Mouse (Mus musculus) midbrain, embryonic 12.5 days (tissue): ENCODE results near the gene Wnt3a. TPM values are rescaled to one million over a fixed set of nuclear protein-coding genes. Genes with fewer than 3 reads are reported as not detected.

Experiments
- ATAC-seq: fragments of 200-750 bp; cut with Nextera tagmentation; 2 replicates; pipeline ENCODE4 v1.8.0; 2017; ENCODE audit warnings: low read depth, moderate TSS enrichment, moderate library complexity; ENCODE audit not compliant: low FRiP score
- H3K27ac ChIP-seq: fragments of 300-500 bp; sonication (generic); replicated peaks from 2 replicates; pipeline ENCODE4 v1.5.1; 2016; ENCODE audit warnings: mild to moderate bottlenecking
- H3K27me3 ChIP-seq: fragments of 300-500 bp; sonication (generic); 2 replicates; pipeline ENCODE4 v1.6.1; 2016; ENCODE audit warnings: mild to moderate bottlenecking
- H3K36me3 ChIP-seq: fragments of 300-500 bp; sonication (generic); 2 replicates; pipeline ENCODE4 v1.6.1; 2016
- H3K4me1 ChIP-seq: fragments of 300-500 bp; sonication (generic); 2 replicates; pipeline ENCODE4 v1.6.1; 2016
- H3K4me2 ChIP-seq: fragments of 300-500 bp; sonication (generic); replicated peaks from 2 replicates; pipeline ENCODE4 v1.6.1; 2016; ENCODE audit warnings: mild to moderate bottlenecking, moderate library complexity
- H3K4me3 ChIP-seq: fragments of 300-500 bp; sonication (generic); 2 replicates; pipeline ENCODE4 v1.5.1; 2016; ENCODE audit warnings: mild to moderate bottlenecking
- H3K9ac ChIP-seq: fragments of 300-500 bp; sonication (generic); replicated peaks from 2 replicates; pipeline ENCODE4 v1.6.1; 2016; ENCODE audit warnings: mild to moderate bottlenecking, moderate library complexity
- H3K9me3 ChIP-seq: fragments of 300-500 bp; sonication (generic); 2 replicates; pipeline ENCODE4 v1.6.1; 2016; ENCODE audit warnings: mild to moderate bottlenecking
- WGBS: fragments of 180-500 bp; shearing (Covaris S2); methylation state at CpG from one replicate; pipeline ENCODE4 v1.1.7; 2016; 5-methylcytosine and 5-hydroxymethylcytosine counted together
- polyA plus RNA-seq: library from polyadenylated mRNA; unstranded; fragments of >200 nt; fragmentation: Nextera tagmentation; extraction: Ambion mirVana; gene quantifications from 2 replicates; pipeline ENCODE4 v1.2.1, GENCODE M21; 2016

The Wnt3a gene
- polyA plus RNA-seq, 1 experiment from 2014 or later = 2.0 TPM

- Histone ChIP-seq H3K9me3 (no peaks in the 10 kb centered on the region), H3K27me3 (peaks cover 20% of the 10 kb centered on the region; the same call in 1 of the 2 replicates), H3K4me2 (no peak overlapping the region), H3K9ac (no peak overlapping the region), H3K36me3 (no peaks in the 10 kb centered on the region), H3K4me3 (no peak overlapping the region), H3K27ac (no peak overlapping the region), H3K4me1 (no peaks in the 10 kb centered on the region)
- no peak for ATAC-seq
- WGBS = 82% methylated on average over 3 of the region's 3 CpGs
Observed at GRCm38 (mm10) chr11:59322988-59323387, 32.4 kb upstream of the Wnt3a start.

- 62% methylated on average over 6 of the region's 6 CpGs for WGBS
- peaks cover 75% of the 10 kb centered on the region for H3K27me3 ChIP-seq
- no peak overlapping the region for H3K27ac ChIP-seq
- H3K4me2 ChIP-seq = no peak overlapping the region
- H3K9ac ChIP-seq = no peak overlapping the region
- no peaks in the 10 kb centered on the region for H3K36me3 ChIP-seq
- no peaks in the 10 kb centered on the region for H3K9me3 ChIP-seq
- H3K4me1 ChIP-seq = peaks cover 12% of the 10 kb centered on the region
- H3K4me3 ChIP-seq = no peak overlapping the region
- no peak for ATAC-seq
Observed at GRCm38 (mm10) chr11:59316517-59316916, 26.0 kb upstream of the Wnt3a start.

GRCm38 (mm10) chr11:59313944-59314343 lies 23.4 kb upstream of the Wnt3a start:
- Histone ChIP-seq H3K27ac (no peak overlapping the region), H3K4me1 (peaks cover 24% of the 10 kb centered on the region), H3K4me3 (no peak overlapping the region), H3K27me3 (peaks cover 90% of the 10 kb centered on the region), H3K9me3 (no peaks in the 10 kb centered on the region), H3K36me3 (no peaks in the 10 kb centered on the region), H3K4me2 (no peak overlapping the region), H3K9ac (no peak overlapping the region)
- ATAC-seq = no peak
- WGBS = 66% methylated on average over 11 of the region's 11 CpGs

- Histone ChIP-seq H3K4me1 (peaks cover 31% of the 10 kb centered on the region), H3K9ac (no peak overlapping the region), H3K27ac (no peak overlapping the region), H3K9me3 (no peaks in the 10 kb centered on the region), H3K36me3 (no peaks in the 10 kb centered on the region), H3K27me3 (peaks cover 92% of the 10 kb centered on the region), H3K4me3 (no peak overlapping the region), H3K4me2 (no peak overlapping the region)
- ATAC-seq = no peak
- 66% methylated on average over 17 of the region's 17 CpGs for WGBS
Observed at GRCm38 (mm10) chr11:59313029-59313811, 22.7 kb upstream of the Wnt3a start.

- Histone ChIP-seq H3K4me1 (peaks cover 37% of the 10 kb centered on the region), H3K4me3 (no peak overlapping the region), H3K9ac (no peak overlapping the region), H3K27ac (no peak overlapping the region), H3K4me2 (no peak overlapping the region), H3K9me3 (no peaks in the 10 kb centered on the region), H3K27me3 (peaks cover 93% of the 10 kb centered on the region), H3K36me3 (no peaks in the 10 kb centered on the region)
- ATAC-seq = no peak
- 60% methylated on average over 8 of the region's 8 CpGs for WGBS
Observed at GRCm38 (mm10) chr11:59312501-59312900, 21.9 kb upstream of the Wnt3a start.

- Histone ChIP-seq H3K36me3 (no peaks in the 10 kb centered on the region), H3K27ac (no peak overlapping the region), H3K4me1 (peaks cover 41% of the 10 kb centered on the region), H3K9ac (no peak overlapping the region), H3K4me3 (no peak overlapping the region), H3K9me3 (no peaks in the 10 kb centered on the region), H3K4me2 (no peak overlapping the region), H3K27me3 (peaks cover 93% of the 10 kb centered on the region)
- 48% methylated on average over 6 of the region's 6 CpGs for WGBS
- no peak for ATAC-seq
Observed at GRCm38 (mm10) chr11:59312060-59312459, 21.5 kb upstream of the Wnt3a start.

- Histone ChIP-seq H3K36me3 (no peaks in the 10 kb centered on the region), H3K9me3 (no peaks in the 10 kb centered on the region), H3K9ac (no peak overlapping the region), H3K4me3 (no peak overlapping the region), H3K4me1 (peaks cover 55% of the 10 kb centered on the region), H3K4me2 (no peak overlapping the region), H3K27ac (0 out of 2 replicates have a peak overlapping the region, but pooled peaks have one; percentile 52), H3K27me3 (peaks cover 95% of the 10 kb centered on the region)
- WGBS = 10% methylated on average over 8 of the region's 8 CpGs
- ATAC-seq = no peak
Observed at GRCm38 (mm10) chr11:59309976-59310375, 19.4 kb upstream of the Wnt3a start.

GRCm38 (mm10) chr11:59309106-59309805 lies 18.7 kb upstream of the Wnt3a start:
- no peaks in the 10 kb centered on the region for H3K36me3 ChIP-seq
- H3K9ac ChIP-seq = no peak overlapping the region
- H3K27ac ChIP-seq = peak overlapping the region; percentile 30
- peaks cover 95% of the 10 kb centered on the region for H3K27me3 ChIP-seq
- peaks cover 55% of the 10 kb centered on the region for H3K4me1 ChIP-seq
- ATAC-seq = no peak
- 5% methylated on average over 12 of the region's 12 CpGs for WGBS
- no peaks in the 10 kb centered on the region for H3K9me3 ChIP-seq
- H3K4me2 ChIP-seq = peak overlapping the region; percentile 69
- peak overlapping the region; percentile 52; the same call in 1 of the 2 replicates for H3K4me3 ChIP-seq

- peak overlapping the region; percentile 30 for H3K27ac ChIP-seq
- H3K4me2 ChIP-seq = peak overlapping the region; percentile 69
- ATAC-seq = no peak
- peaks cover 55% of the 10 kb centered on the region for H3K4me1 ChIP-seq
- H3K4me3 ChIP-seq = peak overlapping the region; percentile 52
- WGBS = 37% methylated on average over 6 of the region's 6 CpGs
- peaks cover 95% of the 10 kb centered on the region for H3K27me3 ChIP-seq
- H3K9me3 ChIP-seq = no peaks in the 10 kb centered on the region
- no peaks in the 10 kb centered on the region for H3K36me3 ChIP-seq
- H3K9ac ChIP-seq = no peak overlapping the region; the same call in 1 of the 2 replicates
Observed at GRCm38 (mm10) chr11:59308625-59309024, 18.1 kb upstream of the Wnt3a start.

- H3K4me2 ChIP-seq = peak overlapping the region; percentile 69
- H3K9ac ChIP-seq = no peak overlapping the region; the same call in 1 of the 2 replicates
Observed at GRCm38 (mm10) chr11:59308164-59308542, 17.6 kb upstream of the Wnt3a start.

GRCm38 (mm10) chr11:59307422-59308163 lies 17.0 kb upstream of the Wnt3a start:
- Histone ChIP-seq H3K36me3 (no peaks in the 10 kb centered on the region), H3K4me1 (peaks cover 54% of the 10 kb centered on the region), H3K27me3 (peaks cover 95% of the 10 kb centered on the region), H3K27ac (no peak overlapping the region; the same call in 1 of the 2 replicates), H3K9ac (peak overlapping the region; percentile 45; the same call in 1 of the 2 replicates), H3K4me3 (peak overlapping the region; percentile 52), H3K4me2 (peak overlapping the region; percentile 69), H3K9me3 (no peaks in the 10 kb centered on the region)
- WGBS = 1% methylated on average over 45 of the region's 45 CpGs
- ATAC-seq = no peak

More at GRCm38 (mm10) chr11:59308164-59308542, 17.6 kb upstream of the Wnt3a start:
- peaks cover 95% of the 10 kb centered on the region for H3K27me3 ChIP-seq
- peak overlapping the region; percentile 31; the same call in 1 of the 2 replicates for H3K27ac ChIP-seq
- ATAC-seq = no peak
- peaks cover 55% of the 10 kb centered on the region for H3K4me1 ChIP-seq
- H3K4me3 ChIP-seq = peak overlapping the region; percentile 52
- no peaks in the 10 kb centered on the region for H3K9me3 ChIP-seq
- no peaks in the 10 kb centered on the region for H3K36me3 ChIP-seq
- 20% methylated on average over 12 of the region's 12 CpGs for WGBS
